Mouse (Mus musculus) kidney, postnatal 0 days (tissue): ENCODE measurements at regions not wholly inside any gene's neighbourhood (a gene's known extent, or its start where the extent isn't known, plus 50 kb on each side); places are given as distances from the start of the nearest gene placed in this dataset.
"Not testable (repeated sequence)": the region's sequence is repeated elsewhere in the genome, so short reads cannot be mapped to it uniquely, and the experiment has no call there.

Experiments used
- ATAC-seq: fragments of 200-750 bp; cut with Nextera tagmentation; replicated peaks from 2 replicates; pipeline ENCODE4 v1.8.0; 2017; ENCODE audit warnings: low read depth, moderate number of reproducible peaks, moderate TSS enrichment, moderate library complexity; ENCODE audit not compliant: low FRiP score
- DNase-seq: peaks from one replicate; pipeline ENCODE4 v3.0.0-alpha.2; 2016; ENCODE audit warnings: low spot score
- H3K27ac ChIP-seq: fragments of 300-500 bp; sonication (generic); 2 replicates; pipeline ENCODE4 v1.5.1; 2014; ENCODE audit warnings: mild to moderate bottlenecking
- H3K27me3 ChIP-seq: fragments of 300-500 bp; sonication (generic); 2 replicates; pipeline ENCODE4 v1.6.1; 2014; ENCODE audit warnings: low read length, mixed read lengths; ENCODE audit not compliant: insufficient read depth
- H3K36me3 ChIP-seq: fragments of 300-500 bp; sonication (generic); 2 replicates; pipeline ENCODE4 v1.6.1; 2014; ENCODE audit warnings: low read length, mixed read lengths; ENCODE audit not compliant: insufficient read depth
- H3K4me1 ChIP-seq: fragments of 300-500 bp; sonication (generic); replicated peaks from 2 replicates; pipeline ENCODE4 v1.6.1; 2014; ENCODE audit warnings: antibody characterized with exemption, low read length, mixed read lengths; ENCODE audit not compliant: insufficient read depth
- H3K4me2 ChIP-seq: fragments of 300-500 bp; sonication (generic); 2 replicates; pipeline ENCODE4 v1.6.1; 2014; ENCODE audit warnings: mild to moderate bottlenecking, low read length, moderate library complexity, mixed read lengths
- H3K4me3 ChIP-seq: fragments of 300-500 bp; sonication (generic); replicated peaks from 2 replicates; pipeline ENCODE4 v1.5.1; 2014; ENCODE audit warnings: low read depth, low read length
- H3K9ac ChIP-seq: fragments of 300-500 bp; sonication (generic); 2 replicates; pipeline ENCODE4 v1.6.1; 2014; ENCODE audit warnings: low read depth, low read length
- H3K9me3 ChIP-seq: fragments of 300-500 bp; sonication (generic); replicated peaks from 2 replicates; pipeline ENCODE4 v1.6.1; 2016; ENCODE audit warnings: low read length, inconsistent platforms, mixed read lengths
- CTCF ChIP-seq: IDR thresholded peaks from 2 replicates; pipeline ENCODE4 v1.5.1; 2016; ENCODE audit warnings: antibody characterized with exemption, low read depth, mild to moderate bottlenecking, moderate library complexity
- WGBS: fragments of 180-500 bp; shearing (Covaris S2); extraction: QIAGEN DNeasy Blood & Tissue Kit; methylation state at CpG from one replicate; pipeline ENCODE4 v1.1.7; 2014; 5-methylcytosine and 5-hydroxymethylcytosine counted together

- Histone ChIP-seq H3K27ac (no peak overlapping the region), H3K27me3 (no peaks in the 10 kb centered on the region), H3K9me3 (no peaks in the 10 kb centered on the region), H3K4me1 (no peaks in the 10 kb centered on the region), H3K36me3 (no peaks in the 10 kb centered on the region), H3K4me2 (no peak overlapping the region), H3K4me3 (no peak overlapping the region), H3K9ac (no peak overlapping the region)
- peak; percentile 29 for DNase-seq
- no peak for TF ChIP-seq CTCF
- no peak for ATAC-seq
- 60% methylated on average over 2 of the region's 2 CpGs for WGBS
Measured at GRCm38 (mm10) chr15:32749971-32750370, 505.4 kb downstream of the Sema5a start.

GRCm38 (mm10) chr15:32751991-32752390 is 507.4 kb downstream of the Sema5a start:
- no peak for TF ChIP-seq CTCF
- no peak overlapping the region for H3K4me3 ChIP-seq
- no peaks in the 10 kb centered on the region for H3K27me3 ChIP-seq
- H3K4me1 ChIP-seq: no peaks in the 10 kb centered on the region
- WGBS: 58% methylated on average over 3 of the region's 3 CpGs
- ATAC-seq (no peak), DNase-seq (no peak)
- no peaks in the 10 kb centered on the region for H3K9me3 ChIP-seq
- no peak overlapping the region for H3K27ac ChIP-seq
- H3K4me2 ChIP-seq: no peak overlapping the region
- no peaks in the 10 kb centered on the region for H3K36me3 ChIP-seq
- no peak overlapping the region for H3K9ac ChIP-seq

GRCm38 (mm10) chr15:32760141-32760540 is 515.5 kb downstream of the Sema5a start:
- no peak overlapping the region for H3K4me2 ChIP-seq
- H3K4me3 ChIP-seq: no peak overlapping the region
- ATAC-seq: no peak
- no peaks in the 10 kb centered on the region for H3K4me1 ChIP-seq
- no peaks in the 10 kb centered on the region for H3K9me3 ChIP-seq
- H3K27me3 ChIP-seq: no peaks in the 10 kb centered on the region
- no peak overlapping the region for H3K27ac ChIP-seq
- no peak overlapping the region for H3K9ac ChIP-seq
- no peak for DNase-seq
- TF ChIP-seq CTCF: no peak
- no peaks in the 10 kb centered on the region for H3K36me3 ChIP-seq
- 76% methylated on average over 3 of the region's 3 CpGs for WGBS

GRCm38 (mm10) chr15:32766011-32766701 is 521.5 kb downstream of the Sema5a start:
- 7% methylated on average over 4 of the region's 4 CpGs for WGBS
- Histone ChIP-seq H3K9ac (no peak overlapping the region), H3K27me3 (no peaks in the 10 kb centered on the region), H3K36me3 (no peaks in the 10 kb centered on the region), H3K4me3 (no peak overlapping the region), H3K27ac (no peak overlapping the region), H3K4me2 (no peak overlapping the region), H3K9me3 (no peaks in the 10 kb centered on the region), H3K4me1 (no peaks in the 10 kb centered on the region)
- peak; percentile 92 for TF ChIP-seq CTCF
- DNase-seq: peak; percentile 84
- peak; percentile 71 for ATAC-seq

- H3K4me2 ChIP-seq: no peak overlapping the region
- H3K27ac ChIP-seq: no peak overlapping the region
- no peak overlapping the region for H3K4me3 ChIP-seq
- no peak overlapping the region for H3K9ac ChIP-seq
- H3K4me1 ChIP-seq: no peaks in the 10 kb centered on the region
- no peak for TF ChIP-seq CTCF
- H3K36me3 ChIP-seq: no peaks in the 10 kb centered on the region
- DNase-seq: no peak
- 65% methylated on average over 3 of the region's 5 CpGs for WGBS
- no peaks in the 10 kb centered on the region for H3K9me3 ChIP-seq
- no peaks in the 10 kb centered on the region for H3K27me3 ChIP-seq
- no peak for ATAC-seq
Measured at GRCm38 (mm10) chr15:32766746-32767471, 522.3 kb downstream of the Sema5a start.

GRCm38 (mm10) chr15:32778226-32778598 is 533.6 kb downstream of the Sema5a start:
- 27% methylated on average over 5 of the region's 5 CpGs for WGBS
- not testable (repeated sequence) for H3K27ac ChIP-seq, DNase-seq, H3K27me3 ChIP-seq, H3K9ac ChIP-seq, H3K36me3 ChIP-seq, H3K4me1 ChIP-seq, H3K9me3 ChIP-seq, ATAC-seq
- peak overlapping the region; percentile 51 for H3K4me3 ChIP-seq
- peak overlapping the region; percentile 68 for H3K4me2 ChIP-seq
